Mouse (Mus musculus): ENCODE measurements at regions not wholly inside any gene's neighbourhood (a gene's known extent, or its start where the extent isn't known, plus 50 kb on each side); places are given as distances from the start of the nearest gene placed in this dataset. TPM values are rescaled to one million over a fixed set of nuclear protein-coding genes. Genes with fewer than 3 reads are reported as not detected.

Small RNA genes lying in the stretch of these regions (microRNA-seq; reads per million reads assigned to microRNA genes)
- not detected for gene Gm24370 (ENCODE audit: insufficient number of aligned reads)
